Mouse (Mus musculus) MEL (cell line): ENCODE measurements at regions not wholly inside any gene's neighbourhood (a gene's known extent, or its start where the extent isn't known, plus 50 kb on each side); places are given as distances from the start of the nearest gene placed in this dataset.

Source experiments
- CHD2 ChIP-seq: IDR thresholded peaks from 2 replicates; pipeline ENCODE4 v1.6.1; 2011; ENCODE audit warnings: low read length, improper control_type of control experiment
- CTCF ChIP-seq, 3 experiments: IDR thresholded peaks in 2 of 3; conservative IDR thresholded peaks in 1 of 3; 2 replicates each; pipeline ENCODE4 v1.5.1; 2011 to 2012; ENCODE audit warnings: low read length in 3 of 3, low read depth in 2 of 3, mild to moderate bottlenecking in 2 of 3, improper control_type of control experiment in 1 of 3, inconsistent platforms in 1 of 3, mixed read lengths in 1 of 3, moderate library complexity in 1 of 3; ENCODE audit not compliant: control insufficient read depth in 1 of 3, insufficient read depth in 1 of 3, poor library complexity in 1 of 3, severe bottlenecking in 1 of 3
- EP300 ChIP-seq, 2 experiments: IDR thresholded peaks; 2 replicates each; pipeline ENCODE4 v1.6.1; 2011; ENCODE audit warnings: improper control_type of control experiment in 2 of 2, low read length in 2 of 2, low read depth in 1 of 2, mild to moderate bottlenecking in 1 of 2
- HCFC1 ChIP-seq: IDR thresholded peaks from 2 replicates; pipeline ENCODE4 v1.6.1; 2012; ENCODE audit warnings: low read depth, mild to moderate bottlenecking, inconsistent platforms, low read length, improper control_type of control experiment, moderate library complexity
- MAFK ChIP-seq: IDR thresholded peaks from 2 replicates; pipeline ENCODE4 v1.6.1; 2011; ENCODE audit warnings: low read depth, mild to moderate bottlenecking, low read length, improper control_type of control experiment, borderline replicate concordance
- MAX ChIP-seq: IDR thresholded peaks from 2 replicates; pipeline ENCODE4 v1.6.1; 2011; ENCODE audit warnings: low read length, improper control_type of control experiment
- MAZ ChIP-seq: IDR thresholded peaks from 2 replicates; pipeline ENCODE4 v1.6.1; 2012; ENCODE audit warnings: low read depth, mild to moderate bottlenecking, inconsistent platforms, low read length, improper control_type of control experiment
- POLR2A ChIP-seq, 2 experiments: IDR thresholded peaks; 2 replicates each; pipeline ENCODE4 v1.6.1; 2011 to 2012; ENCODE audit warnings: low read length in 2 of 2, mild to moderate bottlenecking in 2 of 2, control low read depth in 1 of 2, improper control_type of control experiment in 1 of 2, low read depth in 1 of 2, moderate library complexity in 1 of 2; ENCODE audit not compliant: control insufficient read depth in 1 of 2, insufficient read depth in 1 of 2, poor library complexity in 1 of 2
- RCOR1 ChIP-seq: IDR thresholded peaks from 2 replicates; pipeline ENCODE4 v1.6.1; 2012; ENCODE audit warnings: low read depth, mild to moderate bottlenecking, inconsistent platforms, low read length, improper control_type of control experiment
- TAL1 ChIP-seq: IDR thresholded peaks from 2 replicates; pipeline ENCODE4 v1.6.1; 2012; ENCODE audit warnings: mild to moderate bottlenecking, inconsistent platforms, low read length, moderate library complexity, mixed read lengths
- ZC3H11A ChIP-seq: IDR thresholded peaks from 2 replicates; pipeline ENCODE4 v1.6.1; 2012; ENCODE audit warnings: low read depth, mild to moderate bottlenecking, inconsistent platforms, low read length, improper control_type of control experiment

- TF ChIP-seq RCOR1 (no peak), TAL1 (no peak), MAX (no peak), POLR2A (IDR thresholded peaks at IDR 0.05; ENCODE audit: control insufficient read depth in 1 of 2, insufficient read depth in 1 of 2, low read depth in 1 of 2, low read length in 2 of 2, poor library complexity in 1 of 2) (no peak), EP300 (IDR thresholded peaks at IDR 0.05; ENCODE audit: low read depth in 1 of 2, low read length in 2 of 2) (no peak), ZC3H11A (no peak), MAFK (no peak), HCFC1 (no peak), MAZ (no peak), CHD2 (no peak), CTCF (IDR thresholded peaks at IDR 0.05 in 2 of 3, conservative IDR thresholded peaks at IDR 0.05 in 1 of 3; ENCODE audit: control insufficient read depth in 1 of 3, insufficient read depth in 1 of 3, low read depth in 2 of 3, low read length in 3 of 3, poor library complexity in 1 of 3, severe bottlenecking in 1 of 3) (no peak)
These were observed 164.3 kb downstream of the Dnajb9 start for GRCm38 (mm10) chr12:44045806-44046205.
